Mouse (Mus musculus): ENCODE measurements around the gene Fxyd2.

GRCm38 (mm10) chr9:45402957-45403356 lies 3.5 kb downstream of the Fxyd2 start:
- TF ChIP-seq POLR2A (IDR thresholded peaks at IDR 0.05; ENCODE audit: insufficient read length, low read depth) (no peak), USF1 (IDR thresholded peaks at IDR 0.05; ENCODE audit: low read depth) (no peak), SRF (IDR thresholded peaks at IDR 0.05; ENCODE audit: control insufficient read depth, insufficient read length, low read depth) (no peak), MAX (IDR thresholded peaks at IDR 0.05; ENCODE audit: low read depth) (no peak), REST (IDR thresholded peaks at IDR 0.05; ENCODE audit: insufficient read depth, insufficient read length) (no peak), E2F4 (IDR thresholded peaks at IDR 0.05; ENCODE audit: insufficient read depth) (no peak), TCF12 (IDR thresholded peaks at IDR 0.05; ENCODE audit: insufficient read depth, poor library complexity, severe bottlenecking) (no peak), POLR2AphosphoS2 (IDR thresholded peaks at IDR 0.05; ENCODE audit: insufficient read length, low read depth) (no peak), MYOG (IDR thresholded peaks at IDR 0.05; ENCODE audit: control insufficient read depth in 1 of 3, insufficient read depth in 1 of 3, insufficient read length in 2 of 3, low read depth in 2 of 3) (no peak), CEBPB (IDR thresholded peaks at IDR 0.05; ENCODE audit: insufficient read depth, poor library complexity, severe bottlenecking) (no peak), MYOD1 (IDR thresholded peaks at IDR 0.05; ENCODE audit: control insufficient read depth in 1 of 3, insufficient read length in 2 of 3, low read depth in 2 of 3) (no peak), TCF3 (IDR thresholded peaks at IDR 0.05; ENCODE audit: insufficient read length, low read depth) (no peak)
